Mouse (Mus musculus) frontal cortex, postnatal 36 days (tissue): Measurements from ENCODE around the gene Plekhj1.

Experiments
- DNase-seq, 2 experiments: peaks; one replicate each; pipeline ENCODE4 v3.0.0; 2022; ENCODE audit warnings: low spot score in 2 of 2

Plekhj1 gene

DNA sequence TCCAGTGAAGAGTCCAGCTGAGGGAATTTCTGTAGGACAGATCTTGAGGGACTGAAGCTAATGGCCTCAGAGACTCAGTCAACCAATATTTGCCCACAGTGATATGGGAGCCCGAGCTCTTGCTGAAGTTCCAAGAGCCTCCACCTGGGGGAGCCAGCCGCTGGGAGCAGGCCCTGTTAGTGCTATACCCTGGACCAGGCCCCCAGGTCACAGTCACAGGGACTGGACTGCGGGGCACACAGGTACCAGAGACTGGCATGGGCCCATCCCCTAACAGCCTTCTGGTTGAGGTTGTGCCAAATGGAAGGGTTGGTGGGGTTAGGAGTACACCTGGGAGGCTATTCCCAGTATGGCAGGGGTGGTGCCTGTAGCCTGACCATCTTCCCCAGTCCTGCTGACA, 7.5 kb upstream of the Plekhj1 start:
- peak; percentile 76 for DNase-seq

DNA sequence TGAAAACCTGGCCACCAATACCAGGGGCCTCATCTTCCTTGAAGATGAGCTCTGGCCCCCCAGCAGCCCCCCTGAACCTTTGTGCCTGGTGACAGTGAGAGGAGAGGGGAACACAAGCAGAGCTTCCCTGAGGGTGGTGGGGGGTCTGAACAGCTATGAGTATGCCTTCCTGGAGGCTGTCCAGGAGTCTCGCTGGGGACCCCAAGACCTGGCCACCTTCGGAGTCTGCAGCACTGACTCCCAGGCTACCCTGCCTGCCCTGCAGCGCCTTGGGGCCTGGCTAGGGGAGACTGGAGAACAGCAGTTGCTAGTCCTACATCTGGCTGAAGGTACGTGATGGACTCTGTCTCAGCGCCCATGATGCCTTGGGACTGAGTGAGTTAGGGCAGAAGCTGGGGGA, 6.9 kb upstream of the Plekhj1 start:
- DNase-seq = no peak

DNA sequence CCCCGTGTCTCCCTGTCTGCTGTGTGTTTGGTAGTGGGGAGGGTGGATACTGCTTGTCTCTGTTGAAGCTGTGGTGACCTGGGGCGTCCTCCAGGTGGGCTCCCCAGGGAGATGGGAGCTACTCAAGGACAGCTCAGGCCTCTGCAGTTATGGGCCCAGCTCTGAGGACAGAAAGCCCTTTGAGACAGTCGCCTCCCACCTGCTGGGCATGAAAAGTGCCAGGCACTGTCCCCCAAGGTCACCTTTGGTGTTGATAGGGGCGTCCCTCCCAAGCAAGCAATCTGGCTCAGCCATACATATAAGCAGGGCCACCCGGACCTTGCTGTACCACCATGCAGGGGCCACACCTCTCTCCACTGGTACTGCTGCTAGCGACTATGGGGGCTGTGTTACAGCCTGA, 6.5 kb upstream of the Plekhj1 start, which contains the start of gene Amh:
Amh (plus strand) TSS at position 328 of the 400 bp plus-strand sequence.
- DNase-seq = no peak

DNA sequence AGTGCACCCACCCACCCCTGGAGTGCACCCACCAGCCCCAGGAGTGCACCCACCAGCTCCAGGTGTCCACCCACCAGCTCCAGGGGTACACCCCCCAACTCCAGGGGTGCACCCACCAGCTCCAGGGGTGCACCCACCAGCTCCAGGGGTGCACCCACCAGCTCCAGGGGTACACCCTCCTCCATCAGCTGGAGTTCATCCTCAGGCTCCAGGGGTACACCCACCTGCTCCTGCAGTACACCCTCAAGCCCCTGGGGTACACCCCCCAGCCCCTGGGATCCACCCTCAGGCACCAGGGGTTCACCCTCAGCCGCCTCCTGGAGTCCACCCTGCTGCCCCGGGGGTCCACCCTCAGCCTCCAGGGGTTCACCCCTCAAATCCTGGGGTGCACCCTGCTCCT, 5.9 kb upstream of the Plekhj1 start:
- no peak for DNase-seq

DNA sequence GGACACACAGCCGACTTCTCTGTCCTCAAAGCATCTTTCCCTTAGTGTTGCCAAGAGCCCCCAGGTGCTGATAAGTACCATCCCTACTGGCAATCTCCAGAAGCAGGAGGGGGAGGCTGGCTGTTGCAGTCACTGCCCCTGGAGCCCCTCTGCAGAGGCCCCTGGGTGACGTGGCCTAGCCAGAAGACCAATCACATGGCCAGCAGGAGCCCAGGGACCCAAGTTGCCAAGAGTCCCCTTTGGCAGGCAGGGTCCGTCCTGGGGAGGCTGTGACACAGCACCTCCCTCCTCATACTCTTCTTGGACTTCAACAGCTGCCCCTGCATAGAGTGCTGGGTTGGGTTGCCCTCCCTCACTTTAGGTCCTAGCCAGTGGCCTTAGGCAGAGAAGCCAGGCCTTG, 4.6 kb upstream of the Plekhj1 start:
- no peak for DNase-seq

DNA sequence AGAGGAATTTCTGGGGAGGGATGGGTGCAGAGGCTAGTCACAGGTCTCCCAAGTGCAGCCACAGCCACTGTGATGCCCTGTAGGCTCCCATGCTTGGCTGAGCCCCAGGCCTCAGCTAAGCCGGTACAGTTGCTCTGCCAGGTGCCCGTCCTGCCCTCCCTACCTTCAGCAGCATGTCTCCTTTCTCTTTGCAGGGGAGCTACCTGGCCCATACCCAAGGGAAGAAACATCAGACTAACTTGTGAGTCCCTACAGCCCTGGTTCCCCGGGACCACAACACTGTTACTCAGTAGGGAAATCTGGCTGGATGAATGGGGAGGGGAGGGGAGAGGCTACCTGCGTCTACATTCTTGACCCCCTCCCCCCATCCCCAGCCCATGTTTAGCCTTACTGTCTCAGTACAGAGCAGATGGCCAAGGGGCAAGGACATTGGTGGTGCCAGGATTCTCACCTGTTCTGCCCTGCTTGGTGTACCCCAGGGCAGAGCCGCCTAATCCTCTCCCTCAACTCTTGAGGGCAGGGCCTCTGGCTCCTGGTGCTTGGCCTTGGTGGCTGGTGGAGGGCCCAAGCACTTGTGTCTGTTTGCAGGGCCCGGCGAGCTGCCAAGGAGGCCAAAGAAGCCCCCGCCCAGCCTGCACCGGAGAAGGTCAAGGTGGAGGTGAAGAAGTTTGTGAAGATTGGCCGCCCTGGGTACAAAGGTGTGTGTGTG, 3.9 kb upstream of the Plekhj1 start:
- DNase-seq = no peak

DNA sequence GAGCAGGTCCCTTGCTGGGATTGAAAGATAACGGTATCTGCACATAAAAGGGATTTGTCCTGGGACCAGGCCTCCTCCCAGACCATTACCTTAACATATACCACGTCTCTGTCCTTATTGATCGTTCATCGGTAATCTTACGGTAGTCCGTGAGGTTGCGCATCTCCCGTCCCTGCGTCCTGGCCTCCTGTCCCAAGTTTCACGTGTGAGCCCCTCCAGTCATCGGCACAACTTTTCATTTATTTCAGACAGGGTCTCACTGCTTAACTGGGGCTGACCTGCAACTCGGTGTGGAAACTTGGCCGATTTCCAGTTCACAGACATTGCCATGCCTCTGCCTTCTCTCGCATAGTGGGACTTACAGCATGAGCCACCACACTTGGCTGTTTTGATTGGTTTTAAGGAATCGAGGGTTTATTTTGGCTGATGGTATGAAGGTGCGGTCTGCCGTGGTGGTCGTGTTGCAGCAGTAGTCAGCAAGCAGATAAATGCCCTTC, 692 bp upstream of the Plekhj1 start:
- no peak for DNase-seq

DNA sequence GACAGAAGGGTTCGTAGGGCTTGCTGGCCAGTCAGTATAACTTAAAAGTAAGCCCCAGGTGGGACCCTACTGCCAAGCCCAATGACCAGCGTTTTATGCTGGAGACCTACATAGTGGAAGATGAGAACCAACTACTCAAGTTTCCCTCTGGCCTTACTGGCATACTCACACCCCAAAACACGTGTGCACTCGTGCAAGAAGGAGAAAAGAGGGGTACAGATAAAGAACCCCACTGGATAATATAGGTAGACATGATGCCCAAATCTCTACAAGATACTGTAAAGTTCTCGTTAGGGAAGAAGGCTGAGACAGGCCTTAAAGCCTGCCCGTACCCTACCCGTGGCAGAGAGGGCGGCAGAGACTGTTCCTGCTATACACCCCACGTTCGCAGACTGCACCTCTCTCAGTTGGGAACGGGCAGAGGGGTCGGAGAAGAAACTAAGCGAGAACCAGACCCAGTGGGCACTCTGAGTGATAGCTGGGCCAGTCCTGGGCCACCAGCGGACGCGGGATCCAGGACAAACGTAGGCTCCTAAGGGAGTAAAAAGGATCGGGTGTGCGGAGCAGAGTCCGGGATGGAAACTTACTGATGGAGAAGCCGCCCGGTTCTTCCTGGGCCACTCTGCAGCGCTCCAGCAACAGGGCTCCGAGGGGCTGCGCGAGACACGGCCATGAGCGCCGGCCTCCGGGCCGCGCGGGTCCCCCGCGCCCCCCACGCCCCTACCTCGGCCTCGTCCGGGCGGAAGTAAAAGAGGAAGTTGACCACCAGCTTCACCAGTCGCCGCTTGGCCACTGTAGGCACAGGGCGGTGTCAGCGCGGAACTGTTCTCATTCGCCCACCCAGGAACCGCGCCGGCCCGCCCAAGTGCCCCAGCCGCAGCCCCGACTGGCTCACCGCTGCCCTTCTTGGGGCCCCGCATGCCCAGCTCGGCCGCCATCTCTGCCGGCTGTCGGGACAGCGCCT, 958 bp downstream of the Plekhj1 start:
- DNase-seq = no peak

DNA sequence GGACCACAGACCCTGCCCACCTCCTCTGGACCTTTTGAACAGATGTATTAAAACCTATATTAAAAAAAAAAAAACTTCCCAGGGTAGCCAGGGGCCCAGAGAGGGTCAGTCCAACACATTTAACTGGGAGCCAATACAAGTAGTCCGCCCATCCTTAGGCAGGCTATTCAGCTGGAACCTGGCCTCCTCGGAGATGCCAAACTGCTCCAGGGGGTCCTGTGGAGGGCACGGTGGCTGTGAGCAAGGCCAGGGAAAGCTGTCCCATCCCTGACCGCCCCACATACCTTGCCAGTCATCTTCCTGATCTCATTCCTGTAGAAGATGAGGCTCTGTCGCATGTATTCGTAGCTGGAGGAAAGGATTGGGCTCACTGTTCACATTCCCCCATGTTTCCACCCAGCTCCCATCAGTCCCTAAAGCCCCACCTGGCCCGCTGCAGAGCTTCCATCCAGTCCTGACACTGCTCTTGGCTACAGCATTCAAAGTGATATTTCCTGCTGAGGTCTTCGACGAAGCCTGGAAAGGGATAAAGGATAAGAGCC, 2.0 kb downstream of the Plekhj1 start:
- DNase-seq = no peak

DNA sequence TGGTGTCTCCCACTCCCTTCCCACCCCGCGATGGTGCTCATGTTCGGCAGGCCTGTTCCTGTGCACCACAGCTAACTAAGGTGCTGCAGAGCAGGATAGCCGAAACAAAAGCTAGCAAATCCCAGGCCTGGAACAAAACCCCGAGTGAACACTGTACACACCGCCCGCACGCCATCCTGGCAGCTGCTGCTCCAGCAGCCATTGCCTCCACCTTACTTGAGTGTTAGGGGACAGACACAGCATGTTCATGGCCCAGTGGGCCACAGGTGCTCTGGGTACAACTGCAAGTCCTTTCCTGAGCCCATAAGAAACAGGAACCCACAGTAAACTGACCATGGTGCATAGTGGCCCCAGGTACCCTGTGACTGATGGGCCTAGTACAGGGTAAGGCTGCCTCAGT, 3.7 kb downstream of the Plekhj1 start:
- DNase-seq = no peak

DNA sequence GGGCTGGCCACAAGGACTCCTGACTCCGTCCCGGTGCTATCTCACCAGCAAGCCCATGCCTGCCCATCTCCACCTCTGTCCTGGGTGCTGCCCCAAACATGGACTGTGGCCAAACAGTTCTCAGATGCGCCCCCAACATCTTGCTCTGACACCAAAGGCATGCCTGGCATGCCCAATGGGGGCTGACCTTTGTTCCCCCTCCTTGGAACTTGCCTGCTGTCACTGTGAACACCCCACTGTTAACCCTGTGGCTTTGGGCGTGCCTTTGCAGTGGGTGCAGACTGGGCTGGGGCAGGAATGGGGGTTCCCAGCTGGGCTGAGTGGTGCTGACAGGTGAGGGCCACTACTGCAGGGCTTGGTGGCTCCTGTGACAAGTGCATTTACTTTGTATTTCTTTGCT, 4.6 kb downstream of the Plekhj1 start:
- no peak for DNase-seq

DNA sequence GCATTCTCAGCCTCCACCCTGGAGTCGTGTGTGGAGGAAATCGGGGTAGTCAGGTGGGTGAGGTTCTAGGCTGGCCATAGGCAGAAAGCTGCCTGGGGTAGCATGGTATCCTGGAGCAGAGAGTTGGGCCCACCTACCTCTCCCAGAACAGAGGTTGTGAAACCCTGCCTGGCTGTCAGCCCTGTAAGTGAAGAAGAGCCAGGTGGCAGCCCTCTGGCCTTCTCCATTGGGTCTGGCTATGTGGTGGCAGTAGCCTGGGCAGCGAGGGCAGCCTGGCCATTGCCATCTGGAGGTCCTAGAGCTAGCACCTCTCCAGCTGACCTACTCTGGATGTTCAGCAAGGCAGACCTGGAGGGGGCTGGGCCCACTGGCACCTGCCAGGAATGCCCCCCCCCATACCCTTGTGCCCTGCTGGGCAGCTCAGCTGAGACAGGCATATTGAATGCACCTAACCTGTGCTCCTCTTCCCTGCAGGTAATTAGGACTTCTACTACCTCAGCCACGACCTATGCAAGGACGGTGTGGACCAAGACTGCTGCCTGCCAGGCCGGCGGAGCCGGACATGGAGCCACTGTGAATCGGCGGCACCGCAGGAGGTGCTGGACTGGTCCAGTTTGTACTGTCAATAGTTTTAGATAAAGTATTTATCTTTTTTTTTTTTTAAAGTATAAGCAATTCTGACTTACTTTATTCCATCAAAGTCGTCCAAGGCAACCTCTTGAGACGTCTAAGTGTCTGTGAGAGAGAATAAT, 5.2 kb downstream of the Plekhj1 start:
- no peak for DNase-seq

DNA sequence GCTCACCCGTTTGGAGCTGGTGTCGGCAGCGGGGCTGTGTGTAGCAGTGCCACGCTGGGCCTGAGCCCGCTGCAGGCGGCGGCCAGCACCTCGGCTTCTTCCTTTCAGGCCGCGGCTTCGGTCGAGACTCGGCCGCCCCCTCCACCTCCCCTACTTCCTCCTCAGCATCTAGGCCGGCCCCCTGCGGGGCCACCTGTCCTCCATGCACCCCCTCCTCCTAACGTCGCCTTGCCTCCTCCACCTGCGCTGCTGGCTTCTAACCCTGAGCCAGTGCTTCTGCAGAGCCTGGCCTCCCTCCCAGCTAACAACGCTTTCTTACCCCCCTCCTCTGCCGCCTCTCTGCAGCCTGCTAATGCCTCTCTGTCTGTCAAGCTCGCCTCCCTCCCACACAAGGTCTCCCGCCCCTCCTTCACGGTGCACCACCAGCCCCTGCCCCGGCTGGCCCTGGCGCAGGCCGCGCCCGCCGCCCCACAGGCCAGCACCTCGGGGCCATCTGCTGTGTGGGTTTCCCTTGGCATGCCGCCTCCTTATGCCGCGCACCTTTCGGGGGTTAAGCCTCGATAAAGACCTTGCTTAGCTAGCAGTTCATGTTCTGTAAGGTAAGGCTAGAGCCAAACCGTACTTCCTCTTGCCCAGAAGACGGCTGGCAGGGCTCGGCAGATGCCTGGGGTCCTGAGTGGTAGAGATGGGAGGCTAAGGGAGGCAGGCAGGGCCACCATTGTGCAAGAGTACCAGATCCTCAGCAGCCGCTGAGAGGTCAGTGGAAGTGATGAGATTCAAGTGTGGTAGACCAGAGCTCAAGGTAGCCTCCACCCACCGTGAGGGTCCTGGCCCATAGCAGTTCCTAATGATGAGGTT, 6.0 kb downstream of the Plekhj1 start:
- no peak for DNase-seq

DNA sequence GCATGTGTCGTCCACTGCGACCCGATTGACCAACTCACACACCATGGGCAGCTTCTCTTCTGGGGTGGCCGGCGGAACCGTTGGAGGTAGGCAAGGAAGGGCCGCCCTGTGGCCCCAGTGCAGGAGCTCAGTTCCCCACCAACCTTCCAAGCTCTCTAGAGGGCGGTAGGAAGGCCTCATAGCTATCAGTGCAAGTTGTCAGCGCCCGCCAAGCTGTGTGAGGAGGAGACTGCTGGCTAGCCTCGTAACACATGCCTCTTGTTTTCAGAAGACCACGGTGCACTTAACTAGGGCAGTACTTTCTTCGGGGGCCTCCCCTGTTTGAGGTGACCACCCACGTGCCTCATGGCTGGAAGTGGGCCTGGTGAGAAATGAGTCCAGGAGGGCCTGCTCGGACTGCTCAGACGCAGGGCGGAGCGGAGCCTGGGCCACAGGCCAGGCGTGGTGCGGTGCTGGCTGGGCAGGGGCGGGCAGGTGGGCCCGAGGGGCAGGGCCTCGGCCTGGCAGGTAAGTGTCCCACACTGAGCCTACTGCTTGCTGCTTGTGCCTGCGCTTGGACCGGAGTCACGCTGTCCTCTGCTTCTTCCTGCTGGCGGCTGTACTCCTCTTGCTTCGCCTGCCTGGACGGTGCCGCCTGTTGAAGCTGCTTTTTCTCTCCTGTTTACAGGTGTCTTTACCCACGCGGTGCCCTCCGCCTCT, 6.8 kb downstream of the Plekhj1 start:
- no peak for DNase-seq

DNA sequence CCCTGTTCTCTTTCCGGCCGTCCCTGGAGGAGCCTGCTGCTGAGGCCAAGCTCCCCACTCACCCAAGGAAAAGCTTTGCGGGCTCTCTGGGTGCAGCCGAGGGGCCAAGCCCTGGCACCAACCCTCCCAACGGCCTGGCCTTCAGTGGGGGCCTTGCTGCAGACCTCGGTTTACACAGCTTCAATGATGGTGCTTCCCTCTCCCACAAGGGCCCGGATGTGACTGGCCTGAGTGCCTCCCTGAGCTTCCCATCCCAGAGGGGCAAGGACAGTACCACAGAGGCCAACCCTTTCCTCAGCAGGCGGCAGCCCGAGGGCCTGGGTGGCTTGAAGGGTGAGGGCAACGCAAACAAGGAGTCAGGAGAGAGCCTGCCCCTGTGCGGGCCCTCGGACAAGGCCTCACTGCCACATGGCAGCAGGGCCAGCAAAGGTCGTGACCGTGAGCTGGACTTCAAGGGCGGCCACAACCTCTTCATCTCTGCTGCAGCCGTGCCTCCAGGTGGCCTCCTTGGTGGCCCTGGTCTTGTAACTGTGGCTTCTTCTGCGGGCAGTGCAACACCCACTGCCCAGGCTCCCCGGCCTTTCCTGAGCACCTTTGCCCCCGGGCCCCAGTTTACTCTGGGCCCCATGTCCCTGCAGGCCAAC, 7.5 kb downstream of the Plekhj1 start:
- DNase-seq = no peak

DNA sequence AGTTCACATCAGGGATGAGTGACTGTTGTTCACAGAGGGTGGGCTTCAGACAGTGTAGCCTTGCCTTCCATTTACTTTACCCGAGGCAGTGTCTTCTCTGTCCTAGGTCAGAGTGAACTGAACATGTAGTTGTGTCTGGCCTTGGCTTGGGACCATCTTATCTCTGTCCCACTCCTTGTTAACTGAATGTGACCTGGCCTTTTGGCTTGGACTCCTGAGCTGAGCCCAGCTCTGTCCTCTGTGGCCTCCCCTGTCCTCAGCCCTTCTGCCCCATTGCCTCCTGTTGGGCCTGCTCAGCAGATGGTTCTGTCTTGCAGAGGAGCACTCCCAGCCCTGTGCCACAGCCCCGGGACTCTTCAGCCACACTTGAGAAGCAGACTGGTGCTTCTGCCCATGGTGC, 10.9 kb downstream of the Plekhj1 start:
- no peak for DNase-seq

DNA sequence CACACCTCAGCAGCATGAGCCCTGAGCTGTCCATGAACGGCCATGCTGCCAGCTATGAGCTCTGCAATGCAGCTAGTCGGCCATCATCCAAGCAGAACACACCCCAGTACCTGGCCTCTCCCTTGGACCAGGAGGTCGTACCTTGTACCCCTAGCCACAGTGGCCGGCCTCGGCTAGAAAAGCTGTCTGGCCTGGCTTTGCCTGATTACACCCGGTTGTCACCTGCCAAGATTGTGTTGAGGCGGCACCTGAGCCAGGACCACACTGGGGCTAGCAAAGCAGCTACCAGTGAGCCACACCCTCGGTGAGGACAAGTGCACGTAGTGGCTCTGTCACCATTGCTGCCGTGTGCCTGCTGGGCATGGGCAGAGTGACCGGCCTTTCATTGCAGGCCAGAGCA, 12.5 kb downstream of the Plekhj1 start:
- DNase-seq = no peak

DNA sequence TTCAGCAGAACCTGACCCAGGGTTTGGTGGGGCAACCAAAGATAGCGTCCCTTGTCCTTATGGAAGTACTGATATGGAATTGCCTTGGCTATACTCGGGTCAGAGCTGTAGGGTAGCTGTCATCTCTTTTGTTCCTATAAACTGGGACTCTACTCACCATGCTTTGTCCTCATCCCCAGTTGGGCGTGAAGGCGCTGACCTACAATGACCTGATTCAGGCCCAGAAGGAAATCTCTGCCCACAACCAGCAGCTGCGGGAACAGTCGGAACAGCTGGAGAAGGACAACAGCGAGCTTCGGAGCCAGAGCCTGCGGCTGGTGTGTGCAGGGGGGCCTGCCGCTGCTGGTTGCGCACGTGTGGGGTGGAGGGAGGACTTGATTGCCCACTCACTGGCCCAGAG, 13.6 kb downstream of the Plekhj1 start:
- no peak for DNase-seq

DNA sequence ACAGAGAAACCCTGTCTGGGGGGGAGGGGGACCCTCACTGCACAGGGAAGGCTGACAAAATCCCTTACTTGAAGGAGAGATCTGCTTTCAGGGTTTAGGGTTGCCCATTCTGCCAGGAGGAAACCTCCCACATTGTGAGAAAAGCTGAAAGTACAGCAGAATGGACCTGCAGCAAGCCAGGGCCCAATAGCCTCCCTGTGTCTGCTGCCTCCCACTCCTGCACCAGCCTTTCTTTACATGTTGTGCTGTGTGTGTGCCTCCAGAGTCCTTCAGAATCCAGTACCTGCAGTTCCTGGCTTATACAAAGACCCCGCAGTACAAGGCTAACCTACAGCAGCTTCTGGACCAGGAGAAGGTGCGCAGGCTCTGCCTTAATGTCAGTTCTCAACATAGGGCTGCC, 14.1 kb downstream of the Plekhj1 start:
- DNase-seq = no peak

DNA sequence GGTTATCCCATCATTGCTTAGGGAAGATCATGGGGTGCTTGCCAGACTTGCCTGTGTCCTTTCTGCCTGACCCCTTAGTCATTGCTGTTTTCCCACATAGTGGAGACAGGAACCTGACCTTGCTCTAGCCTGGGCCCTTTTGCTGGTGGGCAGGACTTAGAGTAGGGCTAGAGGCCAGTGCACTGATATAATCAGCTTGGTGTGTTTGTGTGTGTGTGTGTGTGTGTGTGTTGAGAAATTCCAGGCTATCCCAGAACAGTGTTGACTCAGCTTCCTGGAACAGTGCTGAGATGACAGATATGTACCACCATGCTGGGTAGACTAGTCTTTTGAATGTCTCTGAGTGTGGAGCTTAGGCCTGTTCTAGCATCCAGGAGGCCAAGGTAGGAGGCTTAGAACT, 18.9 kb downstream of the Plekhj1 start:
- DNase-seq = no peak
